Comparison of ENCODE assay signal across 18 mouse cellular contexts in the genomic region with DNA sequence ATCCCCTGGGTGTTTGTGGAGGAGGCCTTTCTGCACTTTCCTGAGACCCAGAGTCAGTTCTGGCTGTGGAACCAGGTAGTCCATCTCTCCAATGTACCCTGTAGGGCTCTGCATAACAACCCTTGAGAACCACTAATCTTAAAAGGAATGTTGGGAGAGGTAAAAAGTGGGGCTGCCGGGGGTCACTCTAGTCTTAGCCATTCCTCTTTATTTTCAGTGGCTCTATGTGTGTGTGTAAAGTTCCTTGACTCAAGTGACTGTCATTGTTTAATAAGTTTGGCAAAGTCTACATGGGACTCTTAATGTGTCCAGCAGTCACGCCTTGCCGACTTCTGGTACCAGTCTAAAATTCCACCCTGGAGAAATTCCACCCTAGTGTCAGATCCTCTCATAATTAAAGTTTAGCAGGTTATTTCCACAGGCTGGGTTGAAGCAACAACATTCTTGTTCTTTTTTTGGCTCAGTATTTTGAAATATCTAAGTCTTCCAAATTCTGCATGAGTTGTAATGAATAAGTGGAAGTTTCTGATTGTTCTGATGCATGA.
"Had no signal": no experiment of that assay in that cellular context is flagged by ENCODE, and none has a peak within 500 bp of the region (broad histone marks: within the 10 kb centered on the region; RNA-seq: fewer than 3 reads in every experiment).

No protein-coding gene starts in this region.

- H3K4me3 ChIP-seq: layer of hippocampus, adult 2 months; limb, embryonic 10.5 days; limb, embryonic 13.5 days; liver, embryonic 12.5 days; liver, embryonic 15.5 days; midbrain, embryonic 12.5 days; midbrain, embryonic 15.5 days; myocyte; neural tube, embryonic 13.5 days; stomach, embryonic 15.5 days had no signal

- H3K4me2 ChIP-seq: limb, embryonic 13.5 days; liver, embryonic 15.5 days; midbrain, embryonic 12.5 days; midbrain, embryonic 15.5 days; neural tube, embryonic 13.5 days; stomach, embryonic 15.5 days had no signal

- H3K9me3 ChIP-seq: limb, embryonic 10.5 days; limb, embryonic 13.5 days; liver, embryonic 15.5 days; midbrain, embryonic 12.5 days; midbrain, embryonic 15.5 days; neural tube, embryonic 13.5 days had no signal

- ATAC-seq: intestine, postnatal 0 days; midbrain, embryonic 15.5 days had no signal

- H3K9ac ChIP-seq: limb, embryonic 13.5 days; liver, embryonic 12.5 days; liver, embryonic 15.5 days; midbrain, embryonic 12.5 days; midbrain, embryonic 15.5 days; neural tube, embryonic 13.5 days; stomach, embryonic 15.5 days had no signal

- H3K4me1 ChIP-seq: limb, embryonic 10.5 days; limb, embryonic 13.5 days; midbrain, embryonic 15.5 days; neural tube, embryonic 13.5 days; stomach, embryonic 15.5 days had no signal

- H3K27me3 ChIP-seq: limb, embryonic 13.5 days; liver, embryonic 12.5 days; liver, embryonic 15.5 days; midbrain, embryonic 12.5 days; midbrain, embryonic 15.5 days; neural tube, embryonic 13.5 days; stomach, embryonic 15.5 days had no signal

- DNase-seq: kidney, postnatal 14 days; layer of hippocampus, adult 9-11 months; liver; retina, postnatal 1 day; right cerebral cortex, postnatal 25 days; spleen, adult 18-20 months; thymus, postnatal 25 days had no signal

- H3K27ac ChIP-seq: layer of hippocampus, adult 2 months; limb, embryonic 10.5 days; limb, embryonic 13.5 days; liver, embryonic 15.5 days; midbrain, embryonic 12.5 days; midbrain, embryonic 15.5 days; neural tube, embryonic 13.5 days; stomach, embryonic 15.5 days had no signal
